Mouse (Mus musculus): ENCODE measurements at regions not wholly inside any gene's neighbourhood (a gene's known extent, or its start where the extent isn't known, plus 50 kb on each side); places are given as distances from the start of the nearest gene placed in this dataset.

- no peaks in the 10 kb centered on the region for H3K36me3 ChIP-seq (ENCODE audit: control insufficient read depth, insufficient read depth, low read length)
- H3K9me3 ChIP-seq (ENCODE audit: control insufficient read depth, low read length), result peaks cover 16% of the 10 kb centered on the region; the same call in 1 of the 2 replicates
- WGBS, result 94% methylated on average over 3 of the region's 3 CpGs
- no peaks in the 10 kb centered on the region for H3K4me1 ChIP-seq (ENCODE audit: control insufficient read depth, insufficient read depth, low read length)
- no peak overlapping the region for H3K4me2 ChIP-seq (replicated peaks; ENCODE audit: low read depth, low read length)
- no peak for ATAC-seq (ENCODE audit: low FRiP score, low TSS enrichment)
- H3K27ac ChIP-seq (ENCODE audit: low read depth, low read length), result no peak overlapping the region
- no peak overlapping the region for H3K9ac ChIP-seq (ENCODE audit: low read depth, low read length)
- H3K27me3 ChIP-seq (ENCODE audit: control insufficient read depth, insufficient read depth, low read length), result no peaks in the 10 kb centered on the region
- no peak overlapping the region for H3K4me3 ChIP-seq (ENCODE audit: low read length)
Observed at GRCm38 (mm10) chr7:34587239-34587638, 69.3 kb downstream of the Kctd15 start.

- H3K9me3 ChIP-seq (ENCODE audit: control insufficient read depth, low read length), result peaks cover 16% of the 10 kb centered on the region; the same call in 1 of the 2 replicates
Observed at GRCm38 (mm10) chr7:34585312-34585865, 71.1 kb downstream of the Kctd15 start.

GRCm38 (mm10) chr7:34584870-34585269, 71.7 kb downstream of the Kctd15 start:
- Histone ChIP-seq H3K9ac (ENCODE audit: low read depth, low read length) (no peak overlapping the region), H3K36me3 (ENCODE audit: control insufficient read depth, insufficient read depth, low read length) (no peaks in the 10 kb centered on the region), H3K4me2 (replicated peaks; ENCODE audit: low read depth, low read length) (no peak overlapping the region), H3K27me3 (ENCODE audit: control insufficient read depth, insufficient read depth, low read length) (no peaks in the 10 kb centered on the region), H3K9me3 (ENCODE audit: control insufficient read depth, low read length) (peaks cover 16% of the 10 kb centered on the region; the same call in 1 of the 2 replicates), H3K27ac (ENCODE audit: low read depth, low read length) (no peak overlapping the region), H3K4me3 (ENCODE audit: low read length) (no peak overlapping the region), H3K4me1 (ENCODE audit: control insufficient read depth, insufficient read depth, low read length) (no peaks in the 10 kb centered on the region)
- 89% methylated on average over 7 of the region's 7 CpGs for WGBS
- ATAC-seq (ENCODE audit: low FRiP score, low TSS enrichment), result no peak

More at GRCm38 (mm10) chr7:34585312-34585865, 71.1 kb downstream of the Kctd15 start:
- Histone ChIP-seq H3K27ac (ENCODE audit: low read depth, low read length) (no peak overlapping the region), H3K4me3 (ENCODE audit: low read length) (no peak overlapping the region), H3K9ac (ENCODE audit: low read depth, low read length) (no peak overlapping the region), H3K27me3 (ENCODE audit: control insufficient read depth, insufficient read depth, low read length) (no peaks in the 10 kb centered on the region), H3K36me3 (ENCODE audit: control insufficient read depth, insufficient read depth, low read length) (no peaks in the 10 kb centered on the region), H3K4me1 (ENCODE audit: control insufficient read depth, insufficient read depth, low read length) (no peaks in the 10 kb centered on the region), H3K4me2 (replicated peaks; ENCODE audit: low read depth, low read length) (no peak overlapping the region)
- 72% methylated on average over 4 of the region's 4 CpGs for WGBS
- ATAC-seq (ENCODE audit: low FRiP score, low TSS enrichment), result no peak

- ATAC-seq (ENCODE audit: low FRiP score, low TSS enrichment), result no peak
- Histone ChIP-seq H3K27ac (ENCODE audit: low read depth, low read length) (no peak overlapping the region), H3K9me3 (ENCODE audit: control insufficient read depth, low read length) (peaks cover 2% of the 10 kb centered on the region; the same call in 1 of the 2 replicates), H3K9ac (ENCODE audit: low read depth, low read length) (no peak overlapping the region), H3K4me2 (replicated peaks; ENCODE audit: low read depth, low read length) (no peak overlapping the region), H3K4me1 (ENCODE audit: control insufficient read depth, insufficient read depth, low read length) (no peaks in the 10 kb centered on the region), H3K36me3 (ENCODE audit: control insufficient read depth, insufficient read depth, low read length) (no peaks in the 10 kb centered on the region), H3K4me3 (ENCODE audit: low read length) (no peak overlapping the region), H3K27me3 (ENCODE audit: control insufficient read depth, insufficient read depth, low read length) (no peaks in the 10 kb centered on the region)
- WGBS, result 92% methylated on average over 9 of the region's 9 CpGs
Observed at GRCm38 (mm10) chr7:34580866-34581265, 75.7 kb downstream of the Kctd15 start.

GRCm38 (mm10) chr7:34571295-34571694, 85.2 kb downstream of the Kctd15 start:
- 33% methylated on average over 10 of the region's 10 CpGs for WGBS
- Histone ChIP-seq H3K36me3 (ENCODE audit: control insufficient read depth, insufficient read depth, low read length) (no peaks in the 10 kb centered on the region), H3K27ac (ENCODE audit: low read depth, low read length) (peak overlapping the region; percentile 91), H3K27me3 (ENCODE audit: control insufficient read depth, insufficient read depth, low read length) (no peaks in the 10 kb centered on the region), H3K4me2 (replicated peaks; ENCODE audit: low read depth, low read length) (peak overlapping the region; percentile 75), H3K4me1 (ENCODE audit: control insufficient read depth, insufficient read depth, low read length) (peaks cover 25% of the 10 kb centered on the region), H3K9me3 (ENCODE audit: control insufficient read depth, low read length) (no peaks in the 10 kb centered on the region), H3K9ac (ENCODE audit: low read depth, low read length) (peak overlapping the region; percentile 58), H3K4me3 (ENCODE audit: low read length) (peak overlapping the region; percentile 34; the same call in 1 of the 2 replicates)
- peak; percentile 54 for ATAC-seq (ENCODE audit: low FRiP score, low TSS enrichment)

- Histone ChIP-seq H3K4me1 (ENCODE audit: control insufficient read depth, insufficient read depth, low read length) (peaks cover 25% of the 10 kb centered on the region), H3K27me3 (ENCODE audit: control insufficient read depth, insufficient read depth, low read length) (no peaks in the 10 kb centered on the region), H3K4me2 (replicated peaks; ENCODE audit: low read depth, low read length) (peak overlapping the region; percentile 75), H3K36me3 (ENCODE audit: control insufficient read depth, insufficient read depth, low read length) (no peaks in the 10 kb centered on the region), H3K4me3 (ENCODE audit: low read length) (peak overlapping the region; percentile 34), H3K27ac (ENCODE audit: low read depth, low read length) (peak overlapping the region; percentile 91), H3K9ac (ENCODE audit: low read depth, low read length) (peak overlapping the region; percentile 58), H3K9me3 (ENCODE audit: control insufficient read depth, low read length) (no peaks in the 10 kb centered on the region)
- peak; percentile 95 for ATAC-seq (ENCODE audit: low FRiP score, low TSS enrichment)
- 2% methylated on average over 42 of the region's 43 CpGs for WGBS
Observed at GRCm38 (mm10) chr7:34570114-34571065, 86.1 kb downstream of the Kctd15 start.

GRCm38 (mm10) chr7:34569747-34570113, 86.8 kb downstream of the Kctd15 start:
- no peaks in the 10 kb centered on the region for H3K27me3 ChIP-seq (ENCODE audit: control insufficient read depth, insufficient read depth, low read length)
- peak overlapping the region; percentile 91 for H3K27ac ChIP-seq (ENCODE audit: low read depth, low read length)
- WGBS, result 20% methylated on average over 8 of the region's 8 CpGs
- H3K4me2 ChIP-seq (replicated peaks; ENCODE audit: low read depth, low read length), result peak overlapping the region; percentile 75
- peak overlapping the region; percentile 34 for H3K4me3 ChIP-seq (ENCODE audit: low read length)
- no peak for ATAC-seq (ENCODE audit: low FRiP score, low TSS enrichment)
- H3K9me3 ChIP-seq (ENCODE audit: control insufficient read depth, low read length), result no peaks in the 10 kb centered on the region
- peak overlapping the region; percentile 58; the same call in 1 of the 2 replicates for H3K9ac ChIP-seq (ENCODE audit: low read depth, low read length)
- peaks cover 25% of the 10 kb centered on the region for H3K4me1 ChIP-seq (ENCODE audit: control insufficient read depth, insufficient read depth, low read length)
- no peaks in the 10 kb centered on the region for H3K36me3 ChIP-seq (ENCODE audit: control insufficient read depth, insufficient read depth, low read length)

- H3K4me1 ChIP-seq (ENCODE audit: control insufficient read depth, insufficient read depth, low read length), result peaks cover 25% of the 10 kb centered on the region
- no peak for ATAC-seq (ENCODE audit: low FRiP score, low TSS enrichment)
- H3K36me3 ChIP-seq (ENCODE audit: control insufficient read depth, insufficient read depth, low read length), result no peaks in the 10 kb centered on the region
- H3K9ac ChIP-seq (ENCODE audit: low read depth, low read length), result no peak overlapping the region
- no peaks in the 10 kb centered on the region for H3K27me3 ChIP-seq (ENCODE audit: control insufficient read depth, insufficient read depth, low read length)
- 68% methylated on average over 5 of the region's 5 CpGs for WGBS
- H3K4me2 ChIP-seq (replicated peaks; ENCODE audit: low read depth, low read length), result no peak overlapping the region
- H3K9me3 ChIP-seq (ENCODE audit: control insufficient read depth, low read length), result no peaks in the 10 kb centered on the region
- no peak overlapping the region for H3K27ac ChIP-seq (ENCODE audit: low read depth, low read length)
- H3K4me3 ChIP-seq (ENCODE audit: low read length), result no peak overlapping the region
Observed at GRCm38 (mm10) chr7:34567575-34567974, 89.0 kb downstream of the Kctd15 start.

GRCm38 (mm10) chr7:34562160-34562559, 94.4 kb downstream of the Kctd15 start:
- 83% methylated on average over 2 of the region's 2 CpGs for WGBS
- Histone ChIP-seq H3K36me3 (ENCODE audit: control insufficient read depth, insufficient read depth, low read length) (no peaks in the 10 kb centered on the region), H3K9ac (ENCODE audit: low read depth, low read length) (no peak overlapping the region), H3K27me3 (ENCODE audit: control insufficient read depth, insufficient read depth, low read length) (no peaks in the 10 kb centered on the region), H3K4me2 (replicated peaks; ENCODE audit: low read depth, low read length) (no peak overlapping the region), H3K27ac (ENCODE audit: low read depth, low read length) (no peak overlapping the region), H3K9me3 (ENCODE audit: control insufficient read depth, low read length) (0 out of 2 replicates have a peak, but pooled peaks cover 3% of the 10 kb centered on the region), H3K4me1 (ENCODE audit: control insufficient read depth, insufficient read depth, low read length) (no peaks in the 10 kb centered on the region), H3K4me3 (ENCODE audit: low read length) (no peak overlapping the region)
- no peak for ATAC-seq (ENCODE audit: low FRiP score, low TSS enrichment)

All from kidney, embryonic 14.5 days (tissue).